Mouse (Mus musculus): ENCODE measurements around the gene Cyp2j8. TPM values are rescaled to one million over a fixed set of nuclear protein-coding genes. Genes with fewer than 3 reads are reported as not detected.

Gene Cyp2j8
- not detected for total RNA-seq (2023)

GRCm38 (mm10) chr4:96507286-96507685 lies at the start of gene Cyp2j8:
TSS of gene Cyp2j8 (minus strand) at chr4:96507386.

GRCm38 (mm10) chr4:96553133-96553819 lies 46.1 kb upstream of the Cyp2j8 start, which contains the start of gene Cyp2j6:
TSS of gene Cyp2j6 (minus strand) at chr4:96553661.

Other genes starting within 250 kb of the Cyp2j8 start
- gene Cyp2j11, start 158.7 kb downstream of the Cyp2j8 start, total RNA-seq (2023): not detected
- not detected for gene Cyp2j6, start 46.3 kb upstream of the Cyp2j8 start, total RNA-seq (2023)
- gene Cyp2j9, start 84.2 kb upstream of the Cyp2j8 start, total RNA-seq (2023): not detected
- gene Cyp2j5, start 156.8 kb upstream of the Cyp2j8 start, total RNA-seq (2023): not detected

Data from CD8-positive naive resting alpha-beta T cell, adult 57 days (primary cell).